Mouse (Mus musculus) heart, postnatal 0 days (tissue): ENCODE measurements around the gene Mcur1.

Source experiments
- CTCF ChIP-seq: IDR thresholded peaks from 2 replicates; pipeline ENCODE4 v1.5.1; 2016; ENCODE audit warnings: antibody characterized with exemption, control low read depth, low read depth
- EP300 ChIP-seq: IDR thresholded peaks from 2 replicates; pipeline ENCODE4 v1.6.1; 2016; ENCODE audit warnings: antibody characterized with exemption, low read depth

GRCm38 (mm10) chr13:43530129-43530831 lies 29.7 kb downstream of the Mcur1 start:
- TF ChIP-seq CTCF (no peak), EP300 (no peak; the same call in 1 of the 2 replicates)
